In genomic region chr6:90987561-90988298, GRCm38 (mm10) we compare ENCODE assay signal across 8 mouse cellular contexts. TPM values are rescaled to one million over a fixed set of nuclear protein-coding genes. Genes with fewer than 3 reads are reported as not detected.
DNase-seq lines count a peak whose midpoint lies in the region; ATAC-seq lines count a peak whose summit lies in the region.

No protein-coding gene starts in this region.

- under 1% methylated on average over 76 of the region's 76 CpGs for WGBS in embryonic facial prominence, embryonic 13.5 days
- under 1% methylated on average over 69 of the region's 76 CpGs for WGBS in hindbrain, embryonic 15.5 days
- under 1% methylated on average over 76 of the region's 76 CpGs for WGBS in liver, embryonic 13.5 days (ENCODE audit: insufficient replicate concordance)
- 0% methylated on average over 60 of the region's 76 CpGs for WGBS in neural tube, embryonic 14.5 days

- H3K4me3 ChIP-seq in embryonic facial prominence, embryonic 13.5 days, result peak overlapping the region; percentile 77
- peak overlapping the region; percentile 90 for H3K4me3 ChIP-seq in hindbrain, embryonic 15.5 days
- H3K4me3 ChIP-seq in liver, embryonic 13.5 days (replicated peaks), result peak overlapping the region; percentile 80
- peak overlapping the region; percentile 66 for H3K4me3 ChIP-seq in neural tube, embryonic 14.5 days (ENCODE audit: low read depth, low read length)

- ATAC-seq in embryonic facial prominence, embryonic 13.5 days (ENCODE audit: insufficient number of reproducible peaks, insufficient read depth, low FRiP score, low TSS enrichment, low read depth), result no peak
- no peak for ATAC-seq in hindbrain, embryonic 15.5 days (ENCODE audit: low FRiP score, low read depth)
- no peak for ATAC-seq in liver, embryonic 13.5 days (ENCODE audit: low read depth)
- peak; percentile 13 for ATAC-seq in neural tube, embryonic 14.5 days (ENCODE audit: low read depth)

- H3K27ac ChIP-seq in embryonic facial prominence, embryonic 13.5 days, result no peak overlapping the region; the same call in 1 of the 2 replicates
- H3K27ac ChIP-seq in hindbrain, embryonic 15.5 days (replicated peaks), result peak overlapping the region; percentile 76
- H3K27ac ChIP-seq in liver, embryonic 13.5 days, result peak overlapping the region; percentile 81; the same call in 1 of the 2 replicates
- peak overlapping the region; percentile 22; the same call in 1 of the 2 replicates for H3K27ac ChIP-seq in neural tube, embryonic 14.5 days (ENCODE audit: low read depth, low read length)

- H3K9me3 ChIP-seq in embryonic facial prominence, embryonic 13.5 days, result peaks cover 3% of the 10 kb centered on the region; the same call in 1 of the 2 replicates
- peaks cover 3% of the 10 kb centered on the region; the same call in 1 of the 2 replicates for H3K9me3 ChIP-seq in hindbrain, embryonic 15.5 days
- H3K9me3 ChIP-seq in liver, embryonic 13.5 days (replicated peaks), result peaks cover 4% of the 10 kb centered on the region; the same call in 1 of the 2 replicates
- no peaks in the 10 kb centered on the region for H3K9me3 ChIP-seq in neural tube, embryonic 14.5 days (ENCODE audit: control insufficient read depth, low read length)

- peak overlapping the region; percentile 79 for H3K9ac ChIP-seq in embryonic facial prominence, embryonic 13.5 days
- peak overlapping the region; percentile 74 for H3K9ac ChIP-seq in hindbrain, embryonic 15.5 days
- H3K9ac ChIP-seq in liver, embryonic 13.5 days, result peak overlapping the region; percentile 82
- H3K9ac ChIP-seq in neural tube, embryonic 14.5 days (replicated peaks; ENCODE audit: low read depth, low read length), result peak overlapping the region; percentile 70

- peak; percentile 30 for DNase-seq in kidney, adult 18-20 months
- no peak for DNase-seq in kidney, adult 8-10 months
- DNase-seq in Muller cell, postnatal 12 days (ENCODE audit: inconsistent ontology term), result peak; percentile 30
- DNase-seq in liver, embryonic 13.5 days, result no peak
- peak; percentile 53 for DNase-seq in thymus, postnatal 4 days

- no peaks in the 10 kb centered on the region for H3K36me3 ChIP-seq in embryonic facial prominence, embryonic 13.5 days
- no peaks in the 10 kb centered on the region for H3K36me3 ChIP-seq in hindbrain, embryonic 15.5 days
- no peaks in the 10 kb centered on the region for H3K36me3 ChIP-seq in liver, embryonic 13.5 days
- H3K36me3 ChIP-seq in neural tube, embryonic 14.5 days (ENCODE audit: control insufficient read depth, insufficient read depth, low read length), result no peaks in the 10 kb centered on the region

- H3K4me1 ChIP-seq in embryonic facial prominence, embryonic 13.5 days, result peaks cover 20% of the 10 kb centered on the region
- H3K4me1 ChIP-seq in hindbrain, embryonic 15.5 days (replicated peaks), result peaks cover 22% of the 10 kb centered on the region
- H3K4me1 ChIP-seq in liver, embryonic 13.5 days (replicated peaks), result peaks cover 57% of the 10 kb centered on the region
- H3K4me1 ChIP-seq in neural tube, embryonic 14.5 days (ENCODE audit: control insufficient read depth, insufficient read depth, low read length), result 0 out of 2 replicates have a peak, but pooled peaks cover 3% of the 10 kb centered on the region

- H3K4me2 ChIP-seq in embryonic facial prominence, embryonic 13.5 days, result peak overlapping the region; percentile 100
- peak overlapping the region; percentile 100 for H3K4me2 ChIP-seq in hindbrain, embryonic 15.5 days
- peak overlapping the region; percentile 100 for H3K4me2 ChIP-seq in liver, embryonic 13.5 days
- H3K4me2 ChIP-seq in neural tube, embryonic 14.5 days (ENCODE audit: low read depth, low read length), result peak overlapping the region; percentile 99

- peaks cover 24% of the 10 kb centered on the region for H3K27me3 ChIP-seq in embryonic facial prominence, embryonic 13.5 days
- H3K27me3 ChIP-seq in hindbrain, embryonic 15.5 days, result no peaks in the 10 kb centered on the region
- peaks cover 43% of the 10 kb centered on the region for H3K27me3 ChIP-seq in liver, embryonic 13.5 days
- H3K27me3 ChIP-seq in neural tube, embryonic 14.5 days (ENCODE audit: control insufficient read depth, insufficient read depth, low read length), result no peaks in the 10 kb centered on the region

RNA-seq across cellular contexts. Expression of gene Iqsec1, which starts 0.8 kb away (rescaled TPM):
- 11.6 and 13.1 TPM in 2 replicates for polyA plus RNA-seq in embryonic facial prominence, embryonic 13.5 days (2015; fragmentation: Nextera tagmentation; extraction: Ambion mirVana)
- polyA plus RNA-seq in hindbrain, embryonic 15.5 days (2015; fragmentation: Nextera tagmentation; extraction: Ambion mirVana), result 23.3 and 23.5 TPM in 2 replicates
- polyA plus RNA-seq in liver, embryonic 13.5 days (2015; fragmentation: Nextera tagmentation; extraction: Ambion mirVana), result 2.6 and 3.4 TPM in 2 replicates
- 26.3 and 33.4 TPM in 2 replicates for polyA plus RNA-seq in neural tube, embryonic 14.5 days (2014; fragmentation: Nextera tagmentation; extraction: Ambion mirVana)

Comparison
In these comparisons a context has a peak if more than half of its experiments do, and no peak if none do; other contexts are left out.
1. DNase-seq: peak in kidney, adult 18-20 months (single experiment), Muller cell, postnatal 12 days (single experiment) and thymus, postnatal 4 days (single experiment); none in kidney, adult 8-10 months (0 of 2) and liver, embryonic 13.5 days (single experiment).
2. Peak in every context shown above with its lines, with median percentiles within 50 percentile points of each other: H3K4me2 ChIP-seq, H3K4me3 ChIP-seq and H3K9ac ChIP-seq.